Mouse (Mus musculus): ENCODE measurements around the gene Mapk8ip3. TPM values are rescaled to one million over a fixed set of nuclear protein-coding genes. Genes with fewer than 3 reads are reported as not detected.
"Not testable (repeated sequence)": the region's sequence is repeated elsewhere in the genome, so short reads cannot be mapped to it uniquely, and the experiment has no call there.

Gene Mapk8ip3
- polyA plus RNA-seq, 1 experiment from 2014 or later, result 30.1 TPM

DNA sequence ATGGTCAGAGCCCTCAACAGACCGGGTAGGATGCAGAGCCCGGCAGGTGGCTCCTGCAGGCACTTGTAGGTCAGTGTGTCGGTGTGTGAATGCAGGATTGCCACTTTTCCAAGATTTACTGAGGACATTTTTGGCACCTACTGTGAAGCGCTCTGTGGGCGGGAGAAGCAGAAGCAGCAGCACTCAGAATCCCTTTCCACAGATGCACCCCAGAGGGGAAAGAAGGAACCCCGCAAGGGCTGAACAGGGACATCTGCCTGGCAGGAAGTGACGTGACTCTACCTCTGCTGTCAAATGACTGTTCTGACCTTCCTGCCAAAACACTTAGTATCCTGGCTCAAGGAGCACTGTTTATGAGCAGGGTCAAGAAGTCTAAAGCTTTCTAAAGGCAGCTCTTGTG, 6.3 kb upstream of the Mapk8ip3 start:
- WGBS, result 86% methylated on average over 7 of the region's 7 CpGs

DNA sequence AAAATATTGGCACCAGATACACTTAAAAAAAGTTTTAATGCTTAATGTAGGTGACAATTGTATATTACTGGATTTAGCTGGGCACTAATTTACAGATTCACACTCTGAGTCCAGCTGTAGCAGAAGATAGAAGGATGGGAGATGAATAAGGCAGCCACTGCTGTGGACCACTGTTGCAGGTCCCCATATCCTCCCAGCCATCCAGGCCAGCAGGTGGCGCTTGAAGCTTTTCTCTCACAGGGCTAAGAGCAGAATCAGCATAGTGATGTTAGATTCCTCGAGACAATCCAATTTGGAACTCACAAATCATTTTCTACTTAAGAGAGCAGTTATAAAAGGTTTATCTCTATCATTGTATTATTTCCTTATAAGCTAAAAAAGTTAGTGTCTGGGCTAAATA, 5.7 kb upstream of the Mapk8ip3 start:
- H3K4me3 ChIP-seq (ENCODE audit: low read length); H3K9me3 ChIP-seq (replicated peaks; ENCODE audit: control insufficient read depth, low read length); H3K9ac ChIP-seq (ENCODE audit: low read length); H3K27me3 ChIP-seq (ENCODE audit: control insufficient read depth, insufficient read depth, low read length); H3K4me2 ChIP-seq (ENCODE audit: low read depth, low read length); H3K27ac ChIP-seq (ENCODE audit: low read length); H3K4me1 ChIP-seq (ENCODE audit: control insufficient read depth, insufficient read depth, low read length): not testable (repeated sequence)
- WGBS, result 14% methylated on average over 2 of the region's 2 CpGs
- H3K36me3 ChIP-seq (ENCODE audit: control insufficient read depth, insufficient read depth), result peaks cover 11% of the 10 kb centered on the region
- ATAC-seq (replicated peaks; ENCODE audit: extremely low read depth, insufficient read depth, low FRiP score), result 0 out of 2 replicates have a peak, but pooled peaks have one; percentile 49

More for the DNA sequence above, 6.3 kb upstream of the Mapk8ip3 start:
- no peaks in the 10 kb centered on the region for H3K27me3 ChIP-seq (ENCODE audit: control insufficient read depth, insufficient read depth, low read length)
- no peaks in the 10 kb centered on the region for H3K4me1 ChIP-seq (ENCODE audit: control insufficient read depth, insufficient read depth, low read length)
- ATAC-seq (replicated peaks; ENCODE audit: extremely low read depth, insufficient read depth, low FRiP score), result no peak
- no peak overlapping the region for H3K9ac ChIP-seq (ENCODE audit: low read length)
- H3K9me3 ChIP-seq (replicated peaks; ENCODE audit: control insufficient read depth, low read length), result no peaks in the 10 kb centered on the region
- peaks cover 13% of the 10 kb centered on the region for H3K36me3 ChIP-seq (ENCODE audit: control insufficient read depth, insufficient read depth)
- no peak overlapping the region for H3K4me2 ChIP-seq (ENCODE audit: low read depth, low read length)
- H3K27ac ChIP-seq (ENCODE audit: low read length), result no peak overlapping the region
- H3K4me3 ChIP-seq (ENCODE audit: low read length), result no peak overlapping the region

DNA sequence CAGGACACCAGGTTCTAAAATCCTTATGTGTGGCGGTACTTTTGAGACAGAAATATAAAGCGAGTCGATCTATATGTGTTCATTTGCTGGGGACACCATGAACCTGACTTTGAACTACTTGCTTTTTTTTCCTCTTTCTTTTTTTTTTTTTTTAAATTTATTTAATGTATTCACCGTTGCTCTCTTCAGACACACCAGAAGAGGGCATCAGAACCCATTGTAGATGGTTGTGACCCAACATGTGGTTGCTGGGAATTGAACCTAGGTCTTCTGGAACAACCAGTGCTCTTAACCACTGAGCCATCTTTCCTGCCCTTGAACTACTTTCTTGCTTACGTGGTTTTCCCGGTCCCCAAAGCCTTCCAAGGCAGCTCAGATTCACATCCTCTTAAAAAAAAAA, 489 bp upstream of the Mapk8ip3 start:
- ATAC-seq (replicated peaks; ENCODE audit: extremely low read depth, insufficient read depth, low FRiP score), result no peak

DNA sequence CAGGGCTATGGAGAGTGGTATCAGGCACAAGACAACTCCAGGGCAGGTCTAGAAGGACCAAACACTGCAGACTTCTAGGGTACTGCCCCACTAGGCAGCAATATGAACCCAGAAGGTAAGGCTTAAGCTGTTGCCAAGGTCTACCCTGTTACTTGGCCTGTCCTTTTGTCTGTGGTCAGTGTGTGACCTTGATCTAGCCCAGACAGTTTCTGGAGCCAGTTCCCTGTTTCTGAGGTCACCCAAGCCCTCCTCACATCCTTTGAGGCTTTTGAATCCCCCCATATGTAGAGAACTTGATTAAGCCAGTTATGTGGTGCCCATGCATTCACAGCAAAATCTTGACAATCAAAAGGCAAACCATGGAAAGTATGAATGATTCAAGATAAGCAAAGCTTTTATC, 1.1 kb downstream of the Mapk8ip3 start:
- Histone ChIP-seq H3K9me3 (replicated peaks; ENCODE audit: control insufficient read depth, low read length) (no peaks in the 10 kb centered on the region), H3K4me1 (ENCODE audit: control insufficient read depth, insufficient read depth, low read length) (peaks cover 18% of the 10 kb centered on the region), H3K4me2 (ENCODE audit: low read depth, low read length) (peak overlapping the region; percentile 83), H3K4me3 (ENCODE audit: low read length) (peak overlapping the region; percentile 94), H3K27me3 (ENCODE audit: control insufficient read depth, insufficient read depth, low read length) (no peaks in the 10 kb centered on the region), H3K36me3 (ENCODE audit: control insufficient read depth, insufficient read depth) (no peaks in the 10 kb centered on the region), H3K9ac (ENCODE audit: low read length) (peak overlapping the region; percentile 90), H3K27ac (ENCODE audit: low read length) (no peak overlapping the region)
- no peak for ATAC-seq (replicated peaks; ENCODE audit: extremely low read depth, insufficient read depth, low FRiP score)

More for the DNA sequence above, 489 bp upstream of the Mapk8ip3 start:
- Histone ChIP-seq H3K27ac (ENCODE audit: low read length) (peak overlapping the region; percentile 84), H3K9ac (ENCODE audit: low read length) (peak overlapping the region; percentile 90), H3K4me2 (ENCODE audit: low read depth, low read length) (peak overlapping the region; percentile 83), H3K36me3 (ENCODE audit: control insufficient read depth, insufficient read depth) (no peaks in the 10 kb centered on the region), H3K4me3 (ENCODE audit: low read length) (peak overlapping the region; percentile 94), H3K27me3 (ENCODE audit: control insufficient read depth, insufficient read depth, low read length) (no peaks in the 10 kb centered on the region), H3K4me1 (ENCODE audit: control insufficient read depth, insufficient read depth, low read length) (peaks cover 18% of the 10 kb centered on the region), H3K9me3 (replicated peaks; ENCODE audit: control insufficient read depth, low read length) (no peaks in the 10 kb centered on the region)
- whole genome bisulfite sequencing, result 49% methylated on average over 6 of the region's 6 CpGs

DNA sequence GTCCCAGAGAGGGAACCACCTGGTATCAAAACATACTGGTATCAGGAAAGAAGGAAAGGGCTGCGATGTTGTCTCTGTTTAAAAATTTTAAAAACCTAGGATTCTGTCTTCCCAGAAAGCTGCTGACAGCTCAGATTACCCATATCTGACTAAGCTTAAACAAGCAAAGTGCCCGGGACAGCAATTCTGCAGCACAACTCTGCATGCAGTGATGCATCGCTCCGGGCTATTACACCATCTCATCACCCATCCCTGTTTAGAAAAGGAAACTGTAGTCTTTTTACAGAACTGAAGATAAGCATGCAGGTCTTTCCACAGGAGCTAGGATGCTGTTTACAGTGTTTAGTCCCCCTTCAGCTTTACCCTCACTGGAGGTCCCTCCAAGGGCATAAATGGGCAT, 1.9 kb downstream of the Mapk8ip3 start:
- ATAC-seq (replicated peaks; ENCODE audit: extremely low read depth, insufficient read depth, low FRiP score), result no peak
- H3K9ac ChIP-seq (ENCODE audit: low read length), result peak overlapping the region; percentile 90
- H3K36me3 ChIP-seq (ENCODE audit: control insufficient read depth, insufficient read depth), result no peaks in the 10 kb centered on the region
- H3K27ac ChIP-seq (ENCODE audit: low read length), result no peak overlapping the region
- H3K4me1 ChIP-seq (ENCODE audit: control insufficient read depth, insufficient read depth, low read length), result peaks cover 18% of the 10 kb centered on the region
- no peaks in the 10 kb centered on the region for H3K27me3 ChIP-seq (ENCODE audit: control insufficient read depth, insufficient read depth, low read length)
- peak overlapping the region; percentile 94 for H3K4me3 ChIP-seq (ENCODE audit: low read length)
- 26% methylated on average over 4 of the region's 4 CpGs for WGBS
- no peaks in the 10 kb centered on the region for H3K9me3 ChIP-seq (replicated peaks; ENCODE audit: control insufficient read depth, low read length)
- peak overlapping the region; percentile 83 for H3K4me2 ChIP-seq (ENCODE audit: low read depth, low read length)

DNA sequence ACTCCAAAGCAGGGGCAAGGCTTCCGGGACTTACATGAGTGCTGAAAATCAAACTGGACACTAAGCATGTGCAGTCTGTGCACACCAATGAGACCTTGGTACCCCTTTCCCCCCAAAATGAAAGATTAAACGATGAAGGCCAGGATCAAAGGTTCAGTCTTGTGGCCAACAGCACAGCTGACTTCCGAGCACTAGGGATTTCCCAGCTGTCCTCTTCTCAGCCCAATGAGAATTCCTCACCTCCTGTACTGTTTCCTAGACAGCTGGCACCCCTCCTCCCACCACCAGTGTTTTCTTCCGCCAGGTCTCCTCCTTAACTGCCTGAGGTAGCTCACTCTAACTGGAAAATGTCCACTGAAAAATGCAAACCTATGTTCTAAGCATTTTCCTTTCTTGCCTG, 3.6 kb downstream of the Mapk8ip3 start:
- no peak for ATAC-seq (replicated peaks; ENCODE audit: extremely low read depth, insufficient read depth, low FRiP score)
- Histone ChIP-seq H3K27me3 (ENCODE audit: control insufficient read depth, insufficient read depth, low read length) (no peaks in the 10 kb centered on the region), H3K27ac (ENCODE audit: low read length) (no peak overlapping the region), H3K9me3 (replicated peaks; ENCODE audit: control insufficient read depth, low read length) (no peaks in the 10 kb centered on the region), H3K4me2 (ENCODE audit: low read depth, low read length) (no peak overlapping the region), H3K9ac (ENCODE audit: low read length) (no peak overlapping the region), H3K36me3 (ENCODE audit: control insufficient read depth, insufficient read depth) (no peaks in the 10 kb centered on the region), H3K4me3 (ENCODE audit: low read length) (no peak overlapping the region), H3K4me1 (ENCODE audit: control insufficient read depth, insufficient read depth, low read length) (peaks cover 21% of the 10 kb centered on the region)
- 77% methylated on average over 4 of the region's 4 CpGs for WGBS

DNA sequence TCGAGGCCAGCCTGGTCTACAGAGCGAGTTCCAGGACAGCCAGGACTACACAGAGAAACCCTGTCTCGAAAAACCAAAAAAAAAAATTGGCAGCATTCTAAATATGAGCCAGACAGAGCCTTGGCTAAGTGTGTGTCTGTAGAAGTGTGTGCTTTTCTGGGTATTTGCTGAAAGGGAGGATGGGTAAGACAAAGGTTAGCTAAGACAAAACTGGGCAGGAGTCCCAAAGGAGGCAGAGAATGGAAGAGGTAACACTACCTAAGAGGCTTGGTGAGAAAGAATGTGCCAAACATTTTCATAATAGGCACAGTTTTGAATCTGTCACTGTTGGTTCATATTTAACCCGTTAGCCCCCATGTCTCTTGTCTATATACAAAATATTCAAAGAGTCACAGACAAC, 4.3 kb downstream of the Mapk8ip3 start:
- 89% methylated on average over 4 of the region's 4 CpGs for WGBS
- no peak overlapping the region for H3K27ac ChIP-seq (ENCODE audit: low read length)

DNA sequence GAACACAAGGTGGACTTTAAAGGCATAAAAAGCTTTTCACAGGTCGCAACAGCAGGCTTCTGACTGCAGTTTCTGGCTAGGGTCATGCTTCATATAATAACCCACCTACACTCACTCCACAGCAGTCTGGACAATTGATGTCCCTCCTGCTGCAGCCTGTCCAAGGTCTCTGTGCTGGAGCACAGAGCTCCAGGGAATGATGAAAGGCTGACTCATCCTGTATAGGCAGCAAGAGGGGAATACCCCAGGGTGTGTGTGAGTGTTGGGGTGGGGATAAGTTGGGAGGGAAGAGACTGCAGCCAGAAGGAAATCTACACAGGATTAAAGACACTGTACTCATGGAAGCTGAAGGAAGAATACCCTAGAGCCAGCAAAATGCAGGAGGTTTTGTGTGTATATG, 7.3 kb downstream of the Mapk8ip3 start:
- Histone ChIP-seq H3K4me2 (ENCODE audit: low read depth, low read length) (no peak overlapping the region), H3K27ac (ENCODE audit: low read length) (no peak overlapping the region), H3K4me1 (ENCODE audit: control insufficient read depth, insufficient read depth, low read length) (peaks cover 7% of the 10 kb centered on the region), H3K9me3 (replicated peaks; ENCODE audit: control insufficient read depth, low read length) (no peaks in the 10 kb centered on the region), H3K9ac (ENCODE audit: low read length) (no peak overlapping the region), H3K4me3 (ENCODE audit: low read length) (no peak overlapping the region), H3K36me3 (ENCODE audit: control insufficient read depth, insufficient read depth) (peaks cover 20% of the 10 kb centered on the region), H3K27me3 (ENCODE audit: control insufficient read depth, insufficient read depth, low read length) (no peaks in the 10 kb centered on the region)
- WGBS, result 74% methylated on average over 1 of the region's 1 CpGs
- ATAC-seq (replicated peaks; ENCODE audit: extremely low read depth, insufficient read depth, low FRiP score), result no peak

More for the DNA sequence above, 4.3 kb downstream of the Mapk8ip3 start:
- Histone ChIP-seq H3K4me3 (ENCODE audit: low read length) (no peak overlapping the region), H3K27me3 (ENCODE audit: control insufficient read depth, insufficient read depth, low read length) (no peaks in the 10 kb centered on the region), H3K4me2 (ENCODE audit: low read depth, low read length) (no peak overlapping the region), H3K4me1 (ENCODE audit: control insufficient read depth, insufficient read depth, low read length) (peaks cover 21% of the 10 kb centered on the region), H3K36me3 (ENCODE audit: control insufficient read depth, insufficient read depth) (peaks cover 5% of the 10 kb centered on the region), H3K9me3 (replicated peaks; ENCODE audit: control insufficient read depth, low read length) (no peaks in the 10 kb centered on the region), H3K9ac (ENCODE audit: low read length) (no peak overlapping the region)
- no peak for ATAC-seq (replicated peaks; ENCODE audit: extremely low read depth, insufficient read depth, low FRiP score)

DNA sequence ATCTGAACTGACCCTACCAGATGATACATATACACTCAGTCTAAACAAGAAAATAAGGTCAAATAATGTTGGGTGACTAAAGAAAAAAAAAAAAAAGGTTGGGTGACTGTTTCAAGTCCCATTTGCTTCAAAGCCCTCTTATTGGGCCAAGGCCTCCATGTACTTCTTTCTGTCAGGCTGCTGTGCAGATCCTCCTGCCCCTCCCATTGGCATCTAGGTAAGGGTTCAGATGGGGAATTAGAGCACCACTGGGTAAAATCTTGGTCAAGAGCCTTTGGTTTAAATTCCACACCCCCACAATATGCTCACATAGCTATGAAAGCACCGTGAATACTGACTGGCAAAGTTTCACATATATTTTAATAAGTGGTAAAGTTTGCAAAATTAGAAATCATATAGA, 13.5 kb downstream of the Mapk8ip3 start:
- Histone ChIP-seq H3K9me3 (replicated peaks; ENCODE audit: control insufficient read depth, low read length) (no peaks in the 10 kb centered on the region), H3K27ac (ENCODE audit: low read length) (no peak overlapping the region)

DNA sequence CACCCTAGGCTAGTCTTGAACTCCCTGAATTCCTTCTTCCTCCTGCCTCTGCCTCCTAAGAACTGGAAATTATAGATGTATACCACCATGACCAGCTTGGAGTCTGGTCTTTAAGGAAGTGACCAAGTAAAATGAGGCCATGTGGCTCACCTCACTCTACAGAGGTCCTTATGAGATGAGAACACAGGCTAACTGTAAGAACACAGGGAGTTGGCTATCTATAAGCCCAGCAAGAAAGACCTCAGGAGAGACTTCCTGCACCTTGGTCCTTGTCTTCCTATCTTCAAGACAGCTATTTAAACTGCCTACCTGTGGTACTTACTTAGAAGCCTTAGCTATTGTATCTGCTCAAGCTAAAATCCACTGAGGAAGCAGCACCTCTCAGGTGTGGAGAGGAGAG, 22.8 kb downstream of the Mapk8ip3 start:
- Histone ChIP-seq H3K9me3 (replicated peaks; ENCODE audit: control insufficient read depth, low read length) (no peaks in the 10 kb centered on the region), H3K36me3 (ENCODE audit: control insufficient read depth, insufficient read depth) (peaks cover 67% of the 10 kb centered on the region), H3K27ac (ENCODE audit: low read length) (no peak overlapping the region), H3K27me3 (ENCODE audit: control insufficient read depth, insufficient read depth, low read length) (no peaks in the 10 kb centered on the region), H3K4me3 (ENCODE audit: low read length) (no peak overlapping the region), H3K9ac (ENCODE audit: low read length) (no peak overlapping the region), H3K4me2 (ENCODE audit: low read depth, low read length) (no peak overlapping the region), H3K4me1 (ENCODE audit: control insufficient read depth, insufficient read depth, low read length) (no peaks in the 10 kb centered on the region)
- no peak for ATAC-seq (replicated peaks; ENCODE audit: extremely low read depth, insufficient read depth, low FRiP score)

More for the DNA sequence above, 13.5 kb downstream of the Mapk8ip3 start:
- WGBS, result 94% methylated on average over 1 of the region's 1 CpGs
- no peak overlapping the region for H3K9ac ChIP-seq (ENCODE audit: low read length)
- peaks cover 62% of the 10 kb centered on the region for H3K36me3 ChIP-seq (ENCODE audit: control insufficient read depth, insufficient read depth)
- H3K4me1 ChIP-seq (ENCODE audit: control insufficient read depth, insufficient read depth, low read length), result no peaks in the 10 kb centered on the region
- no peak for ATAC-seq (replicated peaks; ENCODE audit: extremely low read depth, insufficient read depth, low FRiP score)
- no peaks in the 10 kb centered on the region for H3K27me3 ChIP-seq (ENCODE audit: control insufficient read depth, insufficient read depth, low read length)
- H3K4me2 ChIP-seq (ENCODE audit: low read depth, low read length), result no peak overlapping the region
- no peak overlapping the region for H3K4me3 ChIP-seq (ENCODE audit: low read length)
